Mouse (Mus musculus): Measurements from ENCODE around the gene Meltf.

GRCm38 (mm10) chr16:31944698-31945255 lies 66.2 kb downstream of the Meltf start:
- TF ChIP-seq CTCF (IDR thresholded peaks at IDR 0.05; ENCODE audit: extremely low read depth, insufficient read length, insufficient replicate concordance, low read depth, low read length): no peak
- TF ChIP-seq POLR2A (IDR thresholded peaks at IDR 0.05; ENCODE audit: low read depth, low read length): no peak
